Mouse (Mus musculus) neural tube, embryonic 11.5 days (tissue): Measurements from ENCODE around the gene Pde3a. TPM values are rescaled to one million over a fixed set of nuclear protein-coding genes. Genes with fewer than 3 reads are reported as not detected.
A peak's percentile ranks its signal among the peaks of the same experiment; 100 is the strongest.

ENCODE experiments used
- ATAC-seq: fragments of 200-750 bp; cut with Nextera tagmentation; 2 replicates; pipeline ENCODE4 v1.8.0; 2017; ENCODE audit warnings: moderate number of reproducible peaks, mild to moderate bottlenecking, moderate TSS enrichment, moderate library complexity; ENCODE audit not compliant: insufficient read depth, low FRiP score, low TSS enrichment
- DNase-seq: peaks from one replicate; pipeline ENCODE4 v3.0.0-alpha.2; 2015; ENCODE audit warnings: low spot score
- H3K27ac ChIP-seq: fragments of 300-500 bp; sonication (generic); 2 replicates; pipeline ENCODE4 v1.5.1; 2014; ENCODE audit warnings: low read depth, mild to moderate bottlenecking, low read length
- H3K27me3 ChIP-seq: fragments of 300-500 bp; sonication (generic); 2 replicates; pipeline ENCODE4 v1.6.1; 2014; ENCODE audit warnings: mild to moderate bottlenecking, low read length, mixed read lengths; ENCODE audit not compliant: control insufficient read depth, insufficient read depth
- H3K36me3 ChIP-seq: fragments of 300-500 bp; sonication (generic); 2 replicates; pipeline ENCODE4 v1.6.1; 2014; ENCODE audit warnings: mild to moderate bottlenecking, low read length, moderate library complexity, mixed read lengths; ENCODE audit not compliant: control insufficient read depth, insufficient read depth
- H3K4me1 ChIP-seq: fragments of 300-500 bp; sonication (generic); 2 replicates; pipeline ENCODE4 v1.6.1; 2014; ENCODE audit warnings: low read length, mixed read lengths; ENCODE audit not compliant: control insufficient read depth, insufficient read depth
- H3K4me2 ChIP-seq: fragments of 300-500 bp; sonication (generic); 2 replicates; pipeline ENCODE4 v1.6.1; 2014; ENCODE audit warnings: low read depth, mild to moderate bottlenecking, moderate library complexity
- H3K4me3 ChIP-seq: fragments of 300-500 bp; sonication (generic); 2 replicates; pipeline ENCODE4 v1.5.1; 2014; ENCODE audit warnings: low read depth, low read length
- H3K9ac ChIP-seq: fragments of 300-500 bp; sonication (generic); 2 replicates; pipeline ENCODE4 v1.6.1; 2014; ENCODE audit warnings: mild to moderate bottlenecking, low read length
- H3K9me3 ChIP-seq: fragments of 300-500 bp; sonication (generic); 2 replicates; pipeline ENCODE4 v1.6.1; 2016; ENCODE audit warnings: low read length; ENCODE audit not compliant: control insufficient read depth
- WGBS: fragments of 180-500 bp; shearing (Covaris S2); extraction: QIAGEN DNeasy Blood & Tissue Kit; methylation state at CpG from one replicate; pipeline ENCODE4 v1.1.7; 2014; 5-methylcytosine and 5-hydroxymethylcytosine counted together
- polyA plus RNA-seq: library from polyadenylated mRNA; unstranded; fragments of >200 nt; fragmentation: Nextera tagmentation; extraction: Ambion mirVana; gene quantifications from 2 replicates; pipeline ENCODE4 v1.2.1, GENCODE M21; 2014

Gene Pde3a
- polyA plus RNA-seq, 1 experiment from 2014 or later, result 1.4 TPM

DNA sequence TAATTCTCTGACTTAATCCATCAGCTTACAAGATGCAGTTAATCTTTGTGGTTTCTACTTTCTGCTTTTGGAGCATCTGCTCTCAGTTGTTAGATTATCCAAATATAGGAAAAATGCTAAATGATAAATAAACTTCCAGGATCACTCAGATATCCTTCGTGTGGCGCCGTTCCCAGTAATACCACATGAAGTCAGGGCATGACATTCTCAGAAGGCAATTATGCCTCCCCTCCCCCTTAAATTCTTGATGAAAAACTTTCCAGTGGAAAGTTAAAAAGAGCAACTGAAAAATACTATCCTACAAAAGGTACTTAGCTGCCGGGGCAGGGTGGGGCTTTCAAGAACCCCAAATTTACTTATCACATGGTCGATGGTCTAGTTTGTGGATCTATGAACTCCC, 161.8 kb downstream of the Pde3a start:
- H3K4me1 ChIP-seq, result no peaks in the 10 kb centered on the region
- no peaks in the 10 kb centered on the region for H3K36me3 ChIP-seq
- DNase-seq, result no peak
- H3K9me3 ChIP-seq, result no peaks in the 10 kb centered on the region
- no peak overlapping the region for H3K4me3 ChIP-seq
- H3K27me3 ChIP-seq, result no peaks in the 10 kb centered on the region
- H3K27ac ChIP-seq, result no peak overlapping the region
- 87% methylated on average over 5 of the region's 5 CpGs for WGBS
- H3K4me2 ChIP-seq, result no peak overlapping the region
- ATAC-seq, result no peak
- no peak overlapping the region for H3K9ac ChIP-seq

DNA sequence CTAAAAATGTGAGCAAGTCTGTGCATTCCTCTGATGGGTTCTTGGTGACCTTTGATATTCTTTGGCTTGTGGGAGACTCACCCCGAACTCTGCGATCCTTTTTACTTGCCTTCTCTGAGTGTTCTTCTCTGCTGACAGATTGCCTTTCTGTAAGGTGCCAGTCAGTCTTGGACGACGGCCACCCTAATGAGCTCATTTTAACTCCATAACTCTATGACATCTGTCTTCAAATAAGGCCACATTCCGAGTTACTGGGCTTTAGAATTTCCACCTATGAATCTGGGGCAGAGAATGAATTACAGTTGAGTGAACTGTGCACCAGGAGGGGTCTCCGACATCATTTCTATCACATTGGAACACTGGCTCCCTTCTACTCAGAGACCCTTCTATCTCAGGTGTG, 176.0 kb downstream of the Pde3a start:
- Histone ChIP-seq H3K4me1 (no peaks in the 10 kb centered on the region), H3K4me3 (no peak overlapping the region), H3K36me3 (no peaks in the 10 kb centered on the region), H3K27me3 (no peaks in the 10 kb centered on the region), H3K9me3 (no peaks in the 10 kb centered on the region), H3K27ac (no peak overlapping the region), H3K9ac (no peak overlapping the region), H3K4me2 (no peak overlapping the region)
- ATAC-seq (no peak), DNase-seq (no peak)
- WGBS, result 88% methylated on average over 6 of the region's 6 CpGs

- WGBS, result 90% methylated on average over 4 of the region's 4 CpGs
- no peaks in the 10 kb centered on the region for H3K36me3 ChIP-seq
- H3K27ac ChIP-seq, result no peak overlapping the region
- no peaks in the 10 kb centered on the region for H3K4me1 ChIP-seq
- no peak overlapping the region for H3K4me3 ChIP-seq
- ATAC-seq, result no peak
- H3K4me2 ChIP-seq, result no peak overlapping the region
- no peaks in the 10 kb centered on the region for H3K9me3 ChIP-seq
- no peaks in the 10 kb centered on the region for H3K27me3 ChIP-seq
- DNase-seq, result no peak
- H3K9ac ChIP-seq, result no peak overlapping the region
Observed at GRCm38 (mm10) chr6:141428587-141428986, 179.5 kb downstream of the Pde3a start.

DNA sequence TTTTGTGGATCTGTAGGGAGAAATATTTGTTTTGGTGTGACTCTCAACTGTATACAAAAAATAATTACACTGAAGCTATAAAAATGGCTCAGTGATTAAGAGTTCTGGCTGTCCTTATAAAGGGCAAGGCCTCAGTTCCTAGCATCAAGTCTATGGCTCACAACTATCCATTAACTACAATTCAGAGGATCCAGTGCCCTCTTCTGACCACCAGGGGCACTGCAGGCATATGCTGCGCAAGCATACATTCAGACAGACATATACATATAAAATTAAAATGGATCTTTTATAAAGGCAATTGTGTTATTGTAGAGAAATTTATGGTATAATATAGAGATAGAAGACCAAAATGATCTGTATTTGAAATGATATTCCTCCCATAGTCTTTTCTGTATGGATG, 181.1 kb downstream of the Pde3a start:
- Histone ChIP-seq H3K4me1 (peaks cover 9% of the 10 kb centered on the region), H3K9ac (no peak overlapping the region), H3K4me2 (no peak overlapping the region), H3K4me3 (no peak overlapping the region), H3K27ac (no peak overlapping the region), H3K9me3 (no peaks in the 10 kb centered on the region), H3K27me3 (no peaks in the 10 kb centered on the region), H3K36me3 (no peaks in the 10 kb centered on the region)
- DNase-seq (no peak), ATAC-seq (no peak)
- WGBS, result 94% methylated on average over 1 of the region's 1 CpGs

DNA sequence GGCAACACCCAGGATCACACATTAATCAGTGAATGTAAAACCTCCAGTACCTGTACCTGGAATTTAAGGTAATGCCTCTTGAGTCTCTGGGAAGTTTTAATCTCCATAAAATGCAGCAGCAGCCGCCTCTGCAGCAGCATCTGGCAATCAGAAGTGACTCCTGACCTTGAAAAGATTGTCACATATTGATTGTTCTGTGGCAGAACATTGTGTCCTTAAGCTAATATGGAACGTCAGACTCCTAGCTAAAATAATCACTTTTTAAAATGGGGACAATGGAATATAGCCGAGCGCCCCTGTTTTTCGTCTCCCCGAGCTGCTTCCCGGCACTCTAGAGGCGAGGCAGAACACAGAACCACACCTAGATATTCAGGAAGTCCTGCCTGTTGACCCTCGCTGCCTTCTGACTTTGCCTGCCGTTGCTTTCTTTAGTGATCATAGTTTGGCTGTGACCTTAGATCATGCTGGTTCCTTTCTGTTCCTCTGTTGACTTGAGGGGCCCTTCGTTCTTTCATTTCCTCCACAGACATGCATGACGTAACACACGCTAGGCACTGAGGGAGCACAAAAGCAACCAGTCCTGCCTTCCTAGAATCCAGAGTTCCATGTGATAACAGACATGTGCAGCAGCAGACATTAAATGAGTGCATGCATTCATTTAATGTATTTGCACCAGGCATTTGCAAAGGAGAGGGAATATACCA, 183.4 kb downstream of the Pde3a start:
- DNase-seq (no peak), ATAC-seq (no peak)
- H3K27ac ChIP-seq, result no peak overlapping the region
- H3K4me1 ChIP-seq, result peaks cover 9% of the 10 kb centered on the region
- no peak overlapping the region for H3K9ac ChIP-seq
- H3K4me2 ChIP-seq, result no peak overlapping the region
- no peaks in the 10 kb centered on the region for H3K27me3 ChIP-seq
- H3K9me3 ChIP-seq, result no peaks in the 10 kb centered on the region
- 90% methylated on average over 13 of the region's 13 CpGs for WGBS
- H3K36me3 ChIP-seq, result no peaks in the 10 kb centered on the region
- H3K4me3 ChIP-seq, result no peak overlapping the region

GRCm38 (mm10) chr6:141433917-141434756, 185.1 kb downstream of the Pde3a start:
- H3K27ac ChIP-seq, result peak overlapping the region; percentile 58; the same call in 1 of the 2 replicates

GRCm38 (mm10) chr6:141435160-141435559, 186.1 kb downstream of the Pde3a start:
- H3K27me3 ChIP-seq, result no peaks in the 10 kb centered on the region
- H3K9me3 ChIP-seq, result no peaks in the 10 kb centered on the region
- no peak overlapping the region for H3K27ac ChIP-seq
- 76% methylated on average over 4 of the region's 4 CpGs for WGBS
- H3K4me2 ChIP-seq, result no peak overlapping the region
- no peak for ATAC-seq
- H3K4me3 ChIP-seq, result no peak overlapping the region
- no peaks in the 10 kb centered on the region for H3K36me3 ChIP-seq
- no peak overlapping the region for H3K9ac ChIP-seq
- no peak for DNase-seq
- peaks cover 9% of the 10 kb centered on the region for H3K4me1 ChIP-seq

More at GRCm38 (mm10) chr6:141433917-141434756, 185.1 kb downstream of the Pde3a start:
- no peak overlapping the region for H3K4me2 ChIP-seq
- H3K27me3 ChIP-seq, result no peaks in the 10 kb centered on the region
- ATAC-seq (peak; percentile 73), DNase-seq (peak; percentile 58)
- H3K9me3 ChIP-seq, result no peaks in the 10 kb centered on the region
- WGBS, result 18% methylated on average over 10 of the region's 10 CpGs
- no peaks in the 10 kb centered on the region for H3K36me3 ChIP-seq
- no peak overlapping the region for H3K4me3 ChIP-seq
- peaks cover 9% of the 10 kb centered on the region for H3K4me1 ChIP-seq
- no peak overlapping the region for H3K9ac ChIP-seq

DNA sequence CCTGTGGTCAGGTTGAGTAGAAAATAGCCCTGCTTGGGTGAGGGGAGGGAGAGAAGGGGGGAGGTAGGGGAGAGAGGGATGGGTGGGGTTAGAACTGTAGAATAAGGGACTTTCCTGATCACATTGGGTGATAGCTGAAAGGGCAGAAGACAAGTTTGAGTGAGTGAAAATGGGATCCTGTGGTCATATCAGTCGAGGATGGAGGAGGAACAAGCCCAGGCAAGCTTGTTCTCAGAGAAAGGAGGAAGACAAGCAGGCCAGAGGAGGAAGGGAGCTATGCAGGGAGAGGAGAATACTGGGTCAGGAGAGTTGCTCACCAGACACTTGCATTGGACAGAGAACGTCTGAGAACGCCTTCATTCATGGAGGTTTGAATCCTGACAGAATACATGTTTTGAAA, 190.9 kb downstream of the Pde3a start:
- no peaks in the 10 kb centered on the region for H3K9me3 ChIP-seq

DNA sequence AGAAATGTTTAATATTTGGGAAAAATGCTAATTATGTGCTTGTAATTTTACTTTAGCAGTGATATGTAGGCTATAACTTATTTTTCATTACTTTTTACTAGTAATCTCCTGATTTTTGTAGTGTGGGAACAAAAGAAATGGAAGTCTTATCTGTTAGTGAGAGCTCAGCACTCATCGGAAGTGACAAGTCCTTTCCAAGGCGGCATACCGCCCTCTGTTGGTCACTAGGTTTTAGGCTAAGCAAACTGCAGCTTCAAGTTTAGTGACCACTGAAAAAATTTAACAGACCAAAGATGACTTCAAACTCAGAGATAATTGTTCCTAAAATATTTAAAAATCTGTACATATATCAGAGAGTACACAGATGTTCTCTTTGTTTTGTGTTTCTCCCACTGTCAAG, 198.5 kb downstream of the Pde3a start:
- ATAC-seq (peak; percentile 69), DNase-seq (peak; percentile 67)
- no peaks in the 10 kb centered on the region for H3K36me3 ChIP-seq
- no peaks in the 10 kb centered on the region for H3K27me3 ChIP-seq
- H3K4me2 ChIP-seq, result no peak overlapping the region
- 23% methylated on average over 3 of the region's 3 CpGs for WGBS
- no peak overlapping the region for H3K9ac ChIP-seq
- H3K4me3 ChIP-seq, result no peak overlapping the region
- no peak overlapping the region for H3K27ac ChIP-seq
- no peaks in the 10 kb centered on the region for H3K4me1 ChIP-seq
- H3K9me3 ChIP-seq, result no peaks in the 10 kb centered on the region

More for the DNA sequence above, 190.9 kb downstream of the Pde3a start:
- Histone ChIP-seq H3K4me1 (no peaks in the 10 kb centered on the region), H3K9ac (no peak overlapping the region), H3K27me3 (no peaks in the 10 kb centered on the region), H3K4me3 (no peak overlapping the region), H3K4me2 (no peak overlapping the region), H3K36me3 (no peaks in the 10 kb centered on the region), H3K27ac (no peak overlapping the region)
- no peak for ATAC-seq
- WGBS, result 81% methylated on average over 3 of the region's 3 CpGs
- no peak for DNase-seq
